Mouse (Mus musculus) lung, embryonic 14.5 days (tissue): Measurements from ENCODE around the gene Prr19. TPM values are rescaled to one million over a fixed set of nuclear protein-coding genes. Genes with fewer than 3 reads are reported as not detected.
A peak's percentile ranks its signal among the peaks of the same experiment; 100 is the strongest.
"Not testable (repeated sequence)": the region's sequence is repeated elsewhere in the genome, so short reads cannot be mapped to it uniquely, and the experiment has no call there.

Source experiments
- ATAC-seq: fragments of 200-750 bp; cut with Nextera tagmentation; 2 replicates; pipeline ENCODE4 v1.8.0; 2017; ENCODE audit warnings: mild to moderate bottlenecking, moderate TSS enrichment, moderate library complexity; ENCODE audit not compliant: insufficient read depth
- DNase-seq: peaks from one replicate; pipeline ENCODE4 v3.0.0-alpha.2; 2015
- H3K27ac ChIP-seq: fragments of 300-500 bp; sonication (generic); 2 replicates; pipeline ENCODE4 v1.5.1; 2014; ENCODE audit warnings: low read depth, mild to moderate bottlenecking, moderate library complexity
- H3K27me3 ChIP-seq: fragments of 300-500 bp; sonication (generic); 2 replicates; pipeline ENCODE4 v1.6.1; 2014; ENCODE audit warnings: low read length, control low read depth; ENCODE audit not compliant: insufficient read depth
- H3K36me3 ChIP-seq: fragments of 300-500 bp; sonication (generic); 2 replicates; pipeline ENCODE4 v1.6.1; 2014; ENCODE audit warnings: control low read depth; ENCODE audit not compliant: insufficient read depth
- H3K4me1 ChIP-seq: fragments of 300-500 bp; sonication (generic); 2 replicates; pipeline ENCODE4 v1.6.1; 2014; ENCODE audit warnings: antibody characterized with exemption, control low read depth; ENCODE audit not compliant: insufficient read depth
- H3K4me2 ChIP-seq: fragments of 300-500 bp; sonication (generic); 2 replicates; pipeline ENCODE4 v1.6.1; 2014; ENCODE audit warnings: mild to moderate bottlenecking
- H3K4me3 ChIP-seq: fragments of 300-500 bp; sonication (generic); 2 replicates; pipeline ENCODE4 v1.5.1; 2014; ENCODE audit warnings: low read depth, low read length
- H3K9ac ChIP-seq: fragments of 300-500 bp; sonication (generic); 2 replicates; pipeline ENCODE4 v1.6.1; 2014
- H3K9me3 ChIP-seq: fragments of 300-500 bp; sonication (generic); 2 replicates; pipeline ENCODE4 v1.6.1; 2016; ENCODE audit warnings: low read depth, low read length, control low read depth
- CTCF ChIP-seq: IDR thresholded peaks from 2 replicates; pipeline ENCODE4 v1.5.1; 2016; ENCODE audit warnings: antibody characterized with exemption, low read depth
- WGBS: fragments of 180-500 bp; shearing (Covaris S2); extraction: QIAGEN DNeasy Blood & Tissue Kit; methylation state at CpG from one replicate; pipeline ENCODE4 v1.1.7; 2014; 5-methylcytosine and 5-hydroxymethylcytosine counted together
- polyA plus RNA-seq: library from polyadenylated mRNA; unstranded; fragments of >200 nt; fragmentation: Nextera tagmentation; extraction: Ambion mirVana; gene quantifications from 2 replicates; pipeline ENCODE4 v1.2.1, GENCODE M21; 2014

The Prr19 gene
- polyA plus RNA-seq, 1 experiment from 2014 or later = 0.29 TPM

DNA sequence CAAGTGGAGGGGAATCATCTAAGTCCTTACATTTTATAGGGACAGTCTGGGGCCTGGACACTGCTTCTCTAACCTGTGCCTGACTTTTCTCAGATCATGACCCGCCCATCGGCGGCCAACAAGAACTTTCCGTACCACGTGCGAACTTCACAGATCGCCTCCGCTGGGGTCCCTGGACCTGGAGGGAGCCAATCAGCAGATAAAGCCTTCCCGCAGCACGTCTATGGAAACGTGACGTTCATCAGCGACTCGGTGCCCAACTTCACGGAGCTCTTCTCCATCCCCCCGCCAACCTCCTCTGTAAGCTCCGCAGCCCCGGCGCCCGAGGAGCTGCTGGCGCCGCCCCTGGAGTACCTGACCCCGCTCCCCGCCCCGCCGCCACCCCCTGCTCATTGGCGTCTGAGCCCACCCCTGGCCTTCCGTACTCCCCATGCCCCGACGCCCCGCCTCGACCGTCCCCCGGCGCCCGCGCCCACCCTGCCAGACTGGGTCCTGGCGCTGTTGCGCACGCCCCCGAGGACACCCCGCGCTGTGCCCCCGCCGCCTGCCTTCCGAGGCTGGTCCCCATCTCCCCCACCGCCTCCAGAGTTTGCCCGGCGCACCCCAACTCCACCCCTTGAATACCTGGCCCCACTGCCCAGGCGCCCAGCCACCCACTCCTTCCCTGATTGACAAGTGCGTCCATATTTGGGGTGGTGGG, 13.5 kb downstream of the Prr19 start:
- H3K9me3 ChIP-seq = no peaks in the 10 kb centered on the region
- peak overlapping the region; percentile 99 for H3K4me2 ChIP-seq
- 1% methylated on average over 46 of the region's 51 CpGs for WGBS
- TF ChIP-seq CTCF = no peak
- H3K4me1 ChIP-seq = peaks cover 10% of the 10 kb centered on the region; the same call in 1 of the 2 replicates
- DNase-seq (no peak), ATAC-seq (no peak)
- H3K9ac ChIP-seq = peak overlapping the region; percentile 34; the same call in 1 of the 2 replicates
- H3K27ac ChIP-seq = no peak overlapping the region
- no peaks in the 10 kb centered on the region for H3K36me3 ChIP-seq
- peak overlapping the region; percentile 43 for H3K4me3 ChIP-seq
- H3K27me3 ChIP-seq = peaks cover 44% of the 10 kb centered on the region

DNA sequence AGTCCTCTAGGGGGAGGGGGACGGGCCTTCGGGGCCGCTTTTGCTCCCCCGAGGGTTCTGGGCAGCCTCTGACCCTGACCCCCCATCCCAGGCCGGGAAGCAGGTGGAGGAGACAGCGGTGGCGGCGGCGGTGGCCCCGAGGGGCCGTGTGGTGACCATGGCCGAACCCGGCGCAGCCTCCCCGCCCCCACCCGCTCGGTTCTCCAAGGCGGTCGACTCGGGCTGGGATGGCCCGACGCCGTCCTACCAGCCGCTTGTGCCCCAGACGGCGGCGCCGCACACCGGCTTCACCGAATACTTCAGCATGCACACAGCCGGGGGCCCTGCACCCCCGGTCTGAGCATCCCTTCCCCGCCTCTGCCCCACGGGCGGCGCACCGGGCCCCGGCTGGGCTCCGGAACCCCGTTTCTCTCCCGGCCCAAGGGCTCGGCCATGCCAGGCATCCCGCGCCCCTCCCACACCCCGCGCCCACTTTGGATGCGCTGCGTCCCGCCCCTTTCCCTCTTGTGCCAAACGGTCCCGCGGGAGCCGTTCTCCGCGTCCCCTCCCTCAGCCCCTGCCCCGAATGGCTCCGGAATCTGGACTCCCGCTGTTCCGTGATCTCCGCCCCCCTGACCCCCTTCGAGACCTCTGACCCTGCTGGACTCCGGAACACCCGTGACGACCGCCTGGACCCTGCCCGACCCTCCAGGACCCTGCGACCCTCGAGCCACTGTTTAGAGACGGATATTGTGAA, 14.3 kb downstream of the Prr19 start:
- H3K9me3 ChIP-seq = no peaks in the 10 kb centered on the region
- H3K4me3 ChIP-seq = peak overlapping the region; percentile 43
- H3K9ac ChIP-seq = peak overlapping the region; percentile 34
- peaks cover 44% of the 10 kb centered on the region for H3K27me3 ChIP-seq
- peaks cover 10% of the 10 kb centered on the region; the same call in 1 of the 2 replicates for H3K4me1 ChIP-seq
- ATAC-seq (no peak), DNase-seq (no peak)
- no peak overlapping the region for H3K27ac ChIP-seq
- under 1% methylated on average over 65 of the region's 69 CpGs for WGBS
- H3K4me2 ChIP-seq = peak overlapping the region; percentile 99
- H3K36me3 ChIP-seq = no peaks in the 10 kb centered on the region
- TF ChIP-seq CTCF = no peak

DNA sequence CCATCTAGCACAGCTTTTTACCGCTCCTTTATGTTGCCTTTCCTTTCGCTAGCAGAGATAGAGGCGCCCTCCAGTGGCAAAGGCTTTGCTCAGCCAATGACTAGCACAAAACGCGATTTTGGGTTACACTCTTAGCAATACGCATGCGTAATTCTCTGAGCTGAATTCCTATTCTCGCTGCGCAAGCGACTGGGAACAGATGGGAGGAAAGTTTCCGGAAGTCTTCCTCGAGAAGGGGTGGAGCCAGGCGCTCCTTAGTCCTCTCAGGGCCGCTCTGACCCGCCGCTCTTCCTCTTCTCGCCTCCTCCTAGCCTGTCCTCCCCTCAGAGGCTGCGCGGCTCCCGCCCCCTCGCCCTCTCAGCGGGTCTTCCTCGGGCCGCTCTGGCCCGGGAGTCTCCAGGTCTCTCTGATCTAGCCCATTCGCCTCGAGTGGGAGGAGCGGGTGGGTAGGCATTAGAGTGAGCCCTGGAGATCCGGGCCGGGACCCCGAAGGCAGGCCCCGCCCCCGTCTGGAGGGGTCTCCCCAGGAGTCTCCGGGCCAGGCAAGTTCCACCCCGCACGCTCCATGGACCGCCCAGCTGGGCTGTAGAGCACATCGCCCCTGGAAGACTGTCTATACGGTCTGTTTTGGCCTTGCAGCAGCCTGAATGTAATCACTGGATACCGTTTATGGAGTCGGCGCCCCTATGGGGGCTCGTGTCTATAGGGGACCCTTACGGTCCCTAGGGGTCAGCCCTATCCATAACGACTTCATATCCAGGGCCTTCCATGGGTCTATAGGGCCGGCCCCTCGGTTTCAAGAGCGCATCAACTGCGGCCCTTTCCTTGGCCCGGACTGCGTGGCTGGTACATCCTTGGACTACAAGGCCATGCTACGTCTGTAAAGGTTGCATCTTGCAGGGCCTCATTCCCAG, 15.6 kb downstream of the Prr19 start, which contains the start of gene Megf8:
Megf8 (plus strand) TSS at position 633 of the 914 bp plus-strand sequence.
- under 1% methylated on average over 52 of the region's 52 CpGs for WGBS
- no peaks in the 10 kb centered on the region for H3K36me3 ChIP-seq
- DNase-seq (peak; percentile 100), ATAC-seq (peak; percentile 99)
- no peaks in the 10 kb centered on the region for H3K9me3 ChIP-seq
- TF ChIP-seq CTCF = peak; percentile 88
- H3K27ac ChIP-seq = peak within 1 kb of the TSS; percentile 88
- peaks cover 41% of the 10 kb centered on the region for H3K27me3 ChIP-seq
- H3K4me2 ChIP-seq = peak within 1 kb of the TSS; percentile 99
- H3K9ac ChIP-seq = peak within 1 kb of the TSS; percentile 75
- peaks cover 14% of the 10 kb centered on the region for H3K4me1 ChIP-seq
- peak within 1 kb of the TSS; percentile 67 for H3K4me3 ChIP-seq

DNA sequence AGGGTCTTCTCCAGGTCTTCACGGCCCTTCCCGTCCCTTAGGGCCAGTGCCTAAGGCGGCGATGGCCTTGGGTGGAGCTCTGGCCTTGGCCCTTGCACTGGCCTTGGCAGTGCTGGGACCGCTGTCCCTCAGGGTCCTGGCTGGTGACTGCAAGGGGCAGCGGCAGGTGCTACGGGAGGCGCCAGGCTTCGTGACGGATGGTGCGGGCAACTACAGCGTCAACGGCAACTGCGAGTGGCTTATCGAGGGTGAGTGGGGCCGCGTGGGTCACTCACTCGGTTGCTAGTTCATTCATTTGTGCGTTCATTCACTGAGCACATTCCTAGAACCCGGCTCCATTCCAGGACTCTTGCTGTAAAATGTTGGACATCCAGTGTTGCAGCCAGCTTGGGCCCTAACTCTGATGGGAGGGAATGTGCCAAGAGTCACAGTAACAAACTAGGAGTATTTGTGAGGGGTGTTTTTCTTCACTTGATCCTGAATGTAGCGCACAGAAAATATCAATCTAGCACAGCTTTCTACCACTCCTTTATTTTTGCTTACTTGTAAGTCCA, 16.3 kb downstream of the Prr19 start:
- H3K4me2 ChIP-seq = peak overlapping the region; percentile 99
- peak overlapping the region; percentile 75 for H3K9ac ChIP-seq
- ATAC-seq = no peak
- peaks cover 16% of the 10 kb centered on the region for H3K4me1 ChIP-seq
- H3K4me3 ChIP-seq = peak overlapping the region; percentile 67
- no peaks in the 10 kb centered on the region for H3K36me3 ChIP-seq
- no peak for DNase-seq
- peak overlapping the region; percentile 88 for H3K27ac ChIP-seq
- H3K9me3 ChIP-seq = no peaks in the 10 kb centered on the region
- peaks cover 35% of the 10 kb centered on the region for H3K27me3 ChIP-seq
- 8% methylated on average over 21 of the region's 21 CpGs for WGBS
- no peak for TF ChIP-seq CTCF

DNA sequence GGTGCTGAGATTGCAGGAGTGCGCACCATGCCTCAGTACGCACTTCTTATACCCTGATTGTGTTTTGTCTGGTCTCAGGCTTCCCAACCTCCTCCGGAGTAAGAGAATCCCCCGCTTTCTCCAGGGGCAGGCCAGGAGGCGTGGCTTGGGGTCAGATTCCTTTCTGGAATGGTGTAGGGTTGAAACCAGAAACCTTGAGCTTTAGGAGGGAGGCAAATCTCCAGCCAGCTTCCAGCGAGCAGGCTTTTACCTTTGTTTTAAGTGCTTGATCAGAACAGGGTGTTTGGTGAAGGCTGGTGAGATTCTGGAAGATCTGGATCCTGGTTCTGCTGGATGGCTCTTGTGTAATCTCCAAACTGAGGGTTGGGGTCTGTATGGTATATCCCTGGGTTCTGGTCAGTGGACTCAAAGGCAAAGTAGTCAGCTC, 20.9 kb downstream of the Prr19 start:
- no peaks in the 10 kb centered on the region for H3K9me3 ChIP-seq
- H3K27ac ChIP-seq = peak overlapping the region; percentile 95
- WGBS = 3% methylated on average over 6 of the region's 6 CpGs
- DNase-seq (peak; percentile 94), ATAC-seq (peak; percentile 85)
- no peak for TF ChIP-seq CTCF
- no peaks in the 10 kb centered on the region for H3K27me3 ChIP-seq
- no peaks in the 10 kb centered on the region; the same call in 1 of the 2 replicates for H3K36me3 ChIP-seq
- H3K4me1 ChIP-seq = peaks cover 12% of the 10 kb centered on the region
- peak overlapping the region; percentile 41 for H3K4me2 ChIP-seq
- peak overlapping the region; percentile 10; the same call in 1 of the 2 replicates for H3K4me3 ChIP-seq
- H3K9ac ChIP-seq = peak overlapping the region; percentile 33

DNA sequence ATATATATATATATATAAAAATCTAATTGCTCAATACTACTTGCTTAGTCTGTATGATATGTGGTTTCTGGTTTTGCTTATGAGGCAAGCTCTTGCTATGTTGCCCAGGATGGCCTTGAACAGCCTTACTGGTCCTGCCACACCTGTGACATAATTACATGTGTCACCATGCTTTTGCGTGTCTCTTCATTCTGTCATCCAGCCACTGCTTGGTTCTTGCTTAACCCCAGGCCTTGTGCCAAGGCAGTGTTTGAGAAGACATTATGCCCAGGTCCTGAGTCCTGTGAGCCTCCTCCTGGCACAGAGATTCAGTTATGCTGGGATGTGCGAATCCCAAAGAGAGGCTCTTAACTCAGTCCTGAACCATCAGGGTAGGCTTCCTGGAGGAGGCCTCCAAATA, 22.0 kb downstream of the Prr19 start:
- no peaks in the 10 kb centered on the region for H3K9me3 ChIP-seq
- H3K36me3 ChIP-seq = peaks cover 9% of the 10 kb centered on the region; the same call in 1 of the 2 replicates
- H3K27ac ChIP-seq = no peak overlapping the region
- no peak overlapping the region for H3K4me2 ChIP-seq
- no peak for ATAC-seq
- no peak overlapping the region for H3K9ac ChIP-seq
- no peak overlapping the region for H3K4me3 ChIP-seq
- TF ChIP-seq CTCF = no peak
- DNase-seq = no peak
- peaks cover 6% of the 10 kb centered on the region for H3K4me1 ChIP-seq
- H3K27me3 ChIP-seq = no peaks in the 10 kb centered on the region
- 87% methylated on average over 2 of the region's 2 CpGs for WGBS

DNA sequence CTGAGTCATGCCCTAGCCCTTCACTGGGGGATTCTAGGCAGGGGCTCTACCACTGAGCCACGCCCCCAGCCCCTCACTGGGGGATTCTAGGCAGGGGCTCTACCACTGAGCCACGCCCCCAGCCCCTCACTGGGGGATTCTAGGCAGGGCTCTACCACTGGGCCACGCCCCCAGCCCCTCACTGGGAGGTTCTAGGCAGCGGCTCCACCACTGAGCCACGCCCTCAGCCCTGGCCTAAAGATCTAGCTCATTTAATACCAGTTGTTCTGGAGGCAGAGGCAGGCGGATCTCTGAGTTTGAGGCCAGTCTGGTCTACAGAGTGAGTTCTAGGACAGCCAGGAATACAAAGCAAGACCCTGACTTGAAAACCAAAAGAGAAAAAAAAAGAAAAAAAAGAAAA, 24.2 kb downstream of the Prr19 start:
- not testable (repeated sequence) for H3K9me3 ChIP-seq, DNase-seq, ATAC-seq, H3K9ac ChIP-seq, H3K27me3 ChIP-seq, H3K27ac ChIP-seq, H3K4me1 ChIP-seq, H3K4me2 ChIP-seq, H3K4me3 ChIP-seq
- WGBS = 91% methylated on average over 5 of the region's 6 CpGs
- peaks cover 18% of the 10 kb centered on the region; the same call in 1 of the 2 replicates for H3K36me3 ChIP-seq
